Mouse (Mus musculus): Measurements from ENCODE around the gene Casq2.
A peak's percentile ranks its signal among the peaks of the same experiment; 100 is the strongest.

Gene Casq2

DNA sequence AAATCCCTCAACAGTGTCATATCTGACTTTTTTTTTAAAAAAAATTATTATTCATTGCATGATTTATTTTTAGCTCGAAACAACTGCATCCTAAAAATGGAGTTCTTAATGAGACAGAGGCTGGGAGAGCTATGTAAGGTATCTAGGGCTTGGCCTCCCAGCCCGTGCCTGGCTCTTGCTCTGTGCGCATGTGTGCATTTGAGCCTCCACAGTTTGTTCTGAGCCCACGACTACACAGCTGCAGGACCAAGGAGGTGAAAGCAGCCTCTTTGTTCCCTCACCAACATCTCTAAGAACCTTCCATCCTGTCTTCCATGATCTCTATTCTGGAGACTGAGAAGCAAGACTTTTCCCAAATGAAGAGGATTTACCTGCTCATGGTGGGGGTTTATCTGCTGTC is at the start of gene Casq2:
Casq2 (plus strand) TSS at position 133 of the 400 bp plus-strand sequence.
- DNase-seq (ENCODE audit: low spot score in 2 of 2), result no peak

DNA sequence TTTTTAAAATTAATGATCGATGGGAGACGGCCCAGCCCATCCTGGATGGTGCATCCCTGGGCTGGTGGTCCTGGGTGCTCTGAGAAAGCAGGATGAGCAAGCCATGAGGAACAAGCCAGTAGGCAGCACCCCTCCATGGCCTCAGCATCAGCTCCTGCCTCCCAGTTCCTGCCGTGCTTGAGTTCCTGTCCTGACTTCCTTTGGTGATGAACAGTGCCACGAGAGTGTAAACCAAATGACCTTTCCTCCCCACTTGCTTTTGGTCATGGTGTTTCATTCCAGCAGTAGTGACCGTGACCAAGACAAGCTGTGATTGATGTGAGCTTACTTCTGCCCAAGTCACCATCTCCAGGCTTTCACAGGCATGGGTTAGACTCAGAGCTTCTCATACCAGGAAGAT is 48.4 kb upstream of the Casq2 start:
- no peak for DNase-seq (ENCODE audit: low spot score in 2 of 2)

DNA sequence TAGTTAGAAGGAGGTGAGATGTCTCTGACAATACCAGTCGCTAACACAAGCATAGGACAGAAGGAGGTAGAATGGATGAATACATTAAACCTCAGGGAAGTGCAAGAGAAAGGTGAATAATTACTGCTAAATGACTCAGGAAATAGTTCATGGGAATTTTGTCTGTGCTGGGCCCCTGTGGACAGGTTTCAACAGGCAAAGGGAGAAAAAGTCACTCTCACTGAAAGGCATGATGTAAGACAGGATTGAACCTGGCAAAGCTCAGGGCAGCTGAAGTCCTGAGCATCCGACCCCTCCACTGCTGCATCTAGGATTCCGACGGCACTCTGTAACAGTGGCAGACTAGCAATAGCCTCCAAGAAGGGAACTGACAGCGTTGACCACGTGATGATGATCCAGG is 47.6 kb upstream of the Casq2 start:
- DNase-seq (ENCODE audit: low spot score in 2 of 2), result no peak

DNA sequence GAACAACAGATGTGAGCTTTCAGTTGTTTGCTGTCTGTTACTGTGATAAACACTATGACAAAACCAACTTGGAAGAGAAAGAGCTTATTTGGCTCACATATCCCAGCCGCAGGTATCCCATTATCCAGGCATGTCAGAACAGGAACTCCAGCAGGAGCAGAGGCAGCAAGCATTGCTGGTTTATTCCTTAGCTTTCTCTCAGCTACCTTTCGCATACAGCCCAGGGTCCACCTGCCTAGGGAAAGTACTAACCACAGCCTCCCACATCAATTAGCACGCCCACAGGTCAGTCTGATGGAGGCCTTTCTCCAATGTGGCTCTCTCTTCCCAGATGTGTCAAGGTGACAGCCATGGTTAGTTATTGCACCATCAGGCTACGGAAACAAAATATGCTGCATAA is 44.6 kb upstream of the Casq2 start:
- DNase-seq (ENCODE audit: low spot score in 2 of 2), result no peak

GRCm38 (mm10) chr3:102045071-102045470 is 41.1 kb upstream of the Casq2 start:
- peak in 1 of 2 experiments; percentile 36 for DNase-seq (ENCODE audit: low spot score in 2 of 2)

DNA sequence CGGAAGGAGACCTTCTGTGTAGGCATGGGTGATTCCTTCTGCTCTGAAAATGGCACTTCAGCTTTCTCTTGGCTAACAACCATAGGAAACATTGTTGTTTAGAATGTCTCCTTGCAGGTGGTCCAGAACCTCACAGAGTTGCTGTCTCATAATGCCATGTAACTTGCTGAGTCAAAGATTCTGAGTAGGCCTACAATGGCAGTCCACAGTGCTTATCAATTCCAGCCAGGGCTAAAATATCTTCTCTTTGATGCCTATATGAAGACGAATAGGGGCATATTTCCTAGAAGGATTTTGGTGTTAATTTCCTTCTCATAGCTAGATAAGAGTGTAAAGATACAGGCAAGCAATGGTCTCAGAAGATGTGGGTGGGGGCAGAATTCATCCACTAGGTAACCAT is 38.7 kb upstream of the Casq2 start:
- DNase-seq (ENCODE audit: low spot score in 2 of 2), result peak in 1 of 2 experiments; percentile 7

DNA sequence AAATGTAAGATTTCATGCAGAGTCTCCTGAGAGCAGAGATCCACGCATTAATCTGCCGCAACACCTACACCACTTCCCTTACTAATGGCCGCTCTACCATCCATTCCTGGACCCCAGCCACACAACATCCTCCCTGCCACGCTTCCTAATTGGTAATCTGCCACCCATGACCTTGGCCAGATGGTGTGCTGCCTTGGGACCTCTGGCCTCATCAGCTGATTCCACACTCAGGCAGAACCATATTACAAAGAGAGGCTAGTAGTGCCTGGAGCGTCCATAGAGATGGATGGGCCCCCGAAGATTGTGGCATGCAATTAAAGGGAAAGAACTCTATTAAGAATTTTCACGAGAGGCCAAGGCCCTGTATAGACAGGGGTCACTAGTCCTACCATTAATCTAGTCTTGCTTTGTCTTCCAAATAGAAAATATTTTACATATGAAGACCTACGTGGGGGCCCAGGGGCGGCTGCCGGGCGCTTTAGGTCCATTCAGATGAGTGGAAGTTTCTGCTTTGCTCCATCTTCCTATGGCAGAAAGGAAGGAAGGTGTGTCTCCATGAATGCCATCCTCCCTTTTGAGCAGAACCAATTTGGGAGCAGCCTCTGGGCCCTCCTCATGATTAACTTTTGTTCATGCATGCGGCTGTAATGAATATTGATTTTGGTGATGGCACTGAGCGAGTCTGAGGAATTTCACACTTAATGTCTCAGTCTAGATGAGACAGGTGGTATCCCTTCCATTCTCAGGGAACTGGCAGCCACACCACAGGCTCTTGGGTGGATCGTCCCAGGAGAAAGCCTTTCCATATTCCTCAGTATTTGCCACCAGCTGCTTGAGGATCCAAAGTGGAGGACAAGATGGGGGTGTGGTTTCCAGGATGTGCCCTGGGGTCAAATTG is 36.8 kb upstream of the Casq2 start:
- DNase-seq (ENCODE audit: low spot score in 2 of 2), result peak in 1 of 2 experiments; percentile 43

GRCm38 (mm10) chr3:102052036-102052435 is 34.2 kb upstream of the Casq2 start:
- peak in 1 of 2 experiments; percentile 45 for DNase-seq (ENCODE audit: low spot score in 2 of 2)

- DNase-seq (ENCODE audit: low spot score in 2 of 2), result peak in 1 of 2 experiments; percentile 28
Observed at GRCm38 (mm10) chr3:102053293-102053692, 32.9 kb upstream of the Casq2 start.

GRCm38 (mm10) chr3:102055878-102056277 is 30.3 kb upstream of the Casq2 start:
- DNase-seq (ENCODE audit: low spot score in 2 of 2), result no peak

DNA sequence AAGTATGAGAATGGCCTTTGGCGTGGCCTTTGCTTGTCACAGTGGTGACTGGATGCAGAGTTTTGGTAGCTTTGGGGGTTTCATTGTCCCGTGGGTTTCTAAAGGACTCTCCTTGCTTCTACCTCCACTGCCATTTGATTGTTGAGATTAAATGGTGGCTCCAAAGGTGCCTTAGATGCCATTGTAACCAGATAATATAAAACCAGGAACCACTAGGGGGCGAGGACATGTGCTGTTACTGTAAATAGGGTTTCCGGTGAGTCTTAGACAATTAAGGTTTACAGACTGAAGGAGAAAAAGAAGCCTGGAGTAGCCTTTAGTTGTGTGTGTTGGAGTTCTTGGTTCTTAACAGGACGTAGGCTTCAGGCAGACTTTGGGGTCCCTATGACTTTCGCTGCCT is 26.1 kb upstream of the Casq2 start:
- DNase-seq (ENCODE audit: low spot score in 2 of 2), result no peak

DNA sequence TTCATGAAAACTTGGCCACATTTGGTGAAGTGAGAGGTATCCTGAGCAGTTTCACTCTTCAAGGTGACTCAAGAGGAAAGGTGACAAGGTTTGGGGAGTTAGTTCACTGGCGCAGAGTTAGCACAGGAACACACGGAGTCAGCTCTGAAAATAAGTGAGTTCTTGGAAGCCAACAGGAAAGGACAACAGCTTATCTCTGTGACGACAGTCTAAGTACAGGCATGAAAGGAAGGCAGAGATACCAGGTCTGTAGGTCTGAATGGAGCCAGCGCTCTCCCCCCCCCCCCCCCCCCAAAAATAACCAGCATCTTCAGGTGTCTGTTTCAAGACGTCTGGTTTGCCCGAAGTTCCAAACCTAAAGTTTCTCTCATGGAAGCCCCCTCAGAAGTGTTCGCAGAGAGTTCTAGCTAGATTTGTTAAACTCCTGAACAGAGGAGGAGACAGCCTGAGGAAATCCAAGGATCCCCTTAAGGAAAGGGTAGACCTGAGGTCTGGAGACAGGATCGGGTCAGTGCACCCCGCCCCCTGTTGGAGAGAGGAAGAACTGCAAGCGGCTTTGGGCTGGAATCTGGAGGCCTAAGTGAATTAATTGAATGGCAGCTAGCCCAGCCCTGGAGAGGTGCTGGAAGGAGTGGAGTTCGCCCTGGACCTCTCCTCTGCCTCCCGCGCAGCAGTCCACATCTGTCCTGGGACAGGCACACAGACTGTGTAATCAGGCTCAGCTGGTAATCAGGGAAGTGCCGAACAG is 24.1 kb upstream of the Casq2 start:
- DNase-seq (ENCODE audit: low spot score in 2 of 2), result peak; percentile 63 to 75

DNA sequence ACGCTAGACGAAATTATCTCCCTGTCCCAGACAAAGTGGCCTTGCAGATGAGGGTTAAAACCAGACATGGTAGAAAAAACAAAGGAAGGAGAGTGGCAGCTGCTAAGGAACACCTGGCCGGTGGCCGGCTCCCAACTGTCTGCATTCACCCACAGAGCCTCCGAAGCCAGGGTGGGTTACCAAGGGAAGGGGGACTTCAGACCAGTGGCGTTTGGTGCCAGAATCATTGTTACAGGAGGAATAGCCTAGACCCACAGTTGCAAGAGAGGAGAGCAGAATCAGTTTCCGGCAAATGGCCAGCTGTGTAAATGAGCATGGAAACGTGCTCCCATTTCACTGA is 23.6 kb upstream of the Casq2 start:
- DNase-seq (ENCODE audit: low spot score in 2 of 2), result no peak

- DNase-seq (ENCODE audit: low spot score in 2 of 2), result no peak
Observed at GRCm38 (mm10) chr3:102063273-102064120, 22.7 kb upstream of the Casq2 start.

GRCm38 (mm10) chr3:102064566-102064965 is 21.6 kb upstream of the Casq2 start:
- no peak for DNase-seq (ENCODE audit: low spot score in 2 of 2)

GRCm38 (mm10) chr3:102067306-102067705 is 18.9 kb upstream of the Casq2 start:
- DNase-seq (ENCODE audit: low spot score in 2 of 2), result no peak

- DNase-seq (ENCODE audit: low spot score in 2 of 2), result no peak
Observed at GRCm38 (mm10) chr3:102067861-102068260, 18.4 kb upstream of the Casq2 start.

- DNase-seq (ENCODE audit: low spot score in 2 of 2), result no peak
Observed at GRCm38 (mm10) chr3:102069260-102069659, 17.0 kb upstream of the Casq2 start.

DNA sequence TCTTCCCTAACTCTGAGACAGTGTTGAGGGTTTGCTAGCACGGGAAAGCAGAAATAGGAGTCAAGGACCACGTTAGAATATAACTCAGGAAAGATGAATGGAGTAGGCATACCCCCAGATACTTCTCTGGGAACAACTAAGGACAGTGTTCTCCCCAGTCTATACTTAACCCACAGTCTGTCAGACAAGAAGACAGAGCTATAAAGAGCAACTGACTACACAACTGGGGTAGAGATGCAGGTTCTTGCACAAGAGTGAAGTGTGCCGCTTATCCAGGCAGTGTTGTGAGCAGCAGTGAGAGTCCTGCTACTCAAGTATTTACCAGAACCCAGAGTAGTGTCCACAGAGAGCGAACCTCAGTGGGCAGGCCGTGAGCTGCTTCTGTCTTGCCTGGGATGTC is 16.5 kb upstream of the Casq2 start:
- DNase-seq (ENCODE audit: low spot score in 2 of 2), result no peak

GRCm38 (mm10) chr3:102070360-102070759 is 15.9 kb upstream of the Casq2 start:
- no peak for DNase-seq (ENCODE audit: low spot score in 2 of 2)

GRCm38 (mm10) chr3:102071016-102071415 is 15.2 kb upstream of the Casq2 start:
- no peak for DNase-seq (ENCODE audit: low spot score in 2 of 2)

GRCm38 (mm10) chr3:102079413-102079812 is 6.8 kb upstream of the Casq2 start:
- no peak for DNase-seq (ENCODE audit: low spot score in 2 of 2)
